Mouse (Mus musculus): ENCODE data around the gene Rdh7.

DNA sequence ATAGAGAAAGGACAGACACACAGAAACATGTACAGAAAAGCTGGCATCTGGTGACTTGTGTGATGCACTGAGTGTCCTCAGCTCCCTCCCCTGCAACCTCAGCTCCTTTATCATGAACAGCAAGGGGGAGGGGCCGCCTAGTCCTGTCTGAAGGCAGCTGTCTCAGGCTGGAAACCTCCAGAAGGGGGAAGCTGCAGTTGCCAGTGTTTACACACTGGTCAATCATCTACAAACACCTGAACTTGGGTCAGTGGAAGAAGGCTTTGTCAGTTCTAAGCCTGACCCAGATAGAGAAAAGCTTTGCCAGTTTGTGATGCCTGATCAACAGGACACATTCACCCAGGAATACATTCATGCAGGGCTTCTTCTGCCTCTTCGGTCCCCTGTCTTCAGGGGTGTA lies 10.9 kb downstream of the Rdh7 start:
- TF ChIP-seq POLR2A (IDR thresholded peaks at IDR 0.05; ENCODE audit: borderline replicate concordance, insufficient read depth, low read length) (no peak), CTCF (IDR thresholded peaks at IDR 0.05; ENCODE audit: borderline replicate concordance, insufficient read depth, low read depth, low read length) (no peak)

Measured in cerebellum, adult 2 months (tissue).